Mouse (Mus musculus) kidney, postnatal 36 days (tissue): ENCODE results near the gene Atxn1.

Source experiments
- DNase-seq, 2 experiments: peaks; one replicate each; pipeline ENCODE4 v3.0.0; 2021 to 2022; ENCODE audit warnings: mixed read lengths in 2 of 2

Atxn1 gene

GRCm38 (mm10) chr13:45513009-45513984 lies 451.5 kb downstream of the Atxn1 start:
- DNase-seq: no peak

DNA sequence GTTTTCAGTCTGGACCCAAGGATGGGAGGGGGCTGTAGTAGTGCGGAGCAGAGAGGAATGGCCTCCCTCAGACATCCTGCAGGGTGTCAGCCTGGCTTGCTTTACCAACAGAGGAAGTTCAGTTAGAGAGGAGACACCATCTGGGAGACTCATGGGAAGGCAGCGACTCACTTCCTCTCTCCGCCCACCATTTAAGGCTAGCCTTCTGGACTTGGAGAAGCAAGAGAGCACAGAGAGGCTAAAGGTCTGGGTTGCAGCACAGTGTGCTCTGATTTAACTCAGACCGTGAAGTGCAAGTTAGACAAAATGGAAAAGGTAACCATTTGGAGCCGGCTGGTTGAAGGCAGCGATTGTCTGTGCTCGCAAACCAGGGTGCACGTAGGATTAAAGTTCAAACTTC lies 452.3 kb downstream of the Atxn1 start:
- peak; percentile 73 to 78 for DNase-seq

DNA sequence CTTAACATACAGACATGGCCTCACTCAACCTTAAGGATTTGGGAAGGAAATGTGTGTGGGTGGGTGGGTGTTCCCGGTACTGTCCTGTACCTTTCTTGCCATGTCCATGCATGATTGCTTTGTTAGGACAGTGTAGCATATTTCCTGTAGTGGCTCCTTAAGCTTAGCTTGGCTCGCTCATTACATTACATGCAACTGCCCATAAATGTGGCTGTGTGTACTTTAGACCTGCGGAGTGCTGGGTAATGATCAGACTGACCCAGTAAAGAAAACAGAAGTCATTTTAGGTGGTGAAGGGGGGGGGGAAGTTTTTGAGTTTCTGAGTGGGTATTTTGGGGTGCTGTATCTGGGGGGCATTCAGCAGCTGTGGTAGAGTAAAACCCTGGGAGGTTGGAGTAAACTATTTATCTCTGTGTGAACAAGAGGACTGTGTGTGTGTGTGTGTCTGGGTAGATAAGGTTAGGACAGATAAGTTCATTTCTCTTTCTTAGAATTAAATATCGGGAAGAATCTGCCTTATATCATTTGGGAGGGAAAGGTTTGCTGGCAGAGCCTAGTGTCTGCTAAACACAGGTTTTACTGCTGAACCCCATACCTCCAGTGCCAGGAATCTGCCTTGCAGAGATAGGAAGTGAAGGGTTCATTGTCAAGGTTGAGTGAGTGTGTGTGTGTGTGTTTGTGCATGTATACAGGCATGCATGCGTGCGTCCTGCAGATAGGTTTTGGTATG lies 452.9 kb downstream of the Atxn1 start:
- DNase-seq: peak; percentile 36 to 50

DNA sequence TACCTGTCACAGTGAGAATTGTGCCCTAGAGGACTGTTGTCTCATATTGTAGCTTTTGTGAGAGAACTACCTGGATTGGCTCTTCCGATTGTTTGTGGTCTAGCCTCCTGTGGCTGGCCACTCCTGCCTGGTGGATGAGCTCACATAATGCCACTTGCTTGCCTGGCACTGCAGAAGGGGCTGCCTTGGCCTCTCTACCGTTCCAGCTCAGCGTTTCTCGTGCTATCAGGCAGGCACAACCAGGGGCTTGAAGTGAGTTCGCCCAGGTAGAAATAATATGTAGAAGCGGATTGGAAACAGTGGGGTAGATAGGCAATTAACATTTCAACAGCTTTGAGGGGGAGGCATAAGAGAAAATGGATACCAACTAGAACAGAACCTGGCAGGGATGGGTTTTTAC lies 455.4 kb downstream of the Atxn1 start:
- DNase-seq: no peak

- peak; percentile 85 to 86 for DNase-seq
Measured at GRCm38 (mm10) chr13:45508495-45508894, 456.3 kb downstream of the Atxn1 start.

- DNase-seq: peak; percentile 90 to 95
Measured at GRCm38 (mm10) chr13:45507274-45508229, 457.3 kb downstream of the Atxn1 start, which contains the start of gene Gmpr. Gene Gmpr, plus strand, starts transcription at chr13:45507444.

GRCm38 (mm10) chr13:45505546-45505945 lies 459.3 kb downstream of the Atxn1 start:
- no peak for DNase-seq

- DNase-seq: no peak
Measured at GRCm38 (mm10) chr13:45502791-45503190, 462.0 kb downstream of the Atxn1 start.

- no peak for DNase-seq
Measured at GRCm38 (mm10) chr13:45499906-45500305, 464.9 kb downstream of the Atxn1 start.
